Mouse (Mus musculus) small intestine, adult 2 months (tissue): ENCODE data around the gene Serp2.

Experiments used
- CTCF ChIP-seq: fragments of 200-500 bp; IDR thresholded peaks from 2 replicates; pipeline ENCODE4 v1.5.1; 2012; ENCODE audit warnings: low read depth, mild to moderate bottlenecking, control low read depth, inconsistent platforms, low read length, moderate library complexity, mixed read lengths; ENCODE audit not compliant: insufficient replicate concordance, insufficient read length; ENCODE audit errors: extremely low read depth
- POLR2A ChIP-seq: fragments of 200-500 bp; IDR thresholded peaks from 2 replicates; pipeline ENCODE4 v1.6.1; 2012; ENCODE audit warnings: low read depth, mild to moderate bottlenecking, control low read depth, inconsistent platforms, low read length, moderate library complexity

- no peak for TF ChIP-seq CTCF
- TF ChIP-seq POLR2A, result no peak
Measured at GRCm38 (mm10) chr14:76507357-76507756, 49.3 kb downstream of the Serp2 start.
